Mouse (Mus musculus): ENCODE results near the gene Prickle1.

Gene Prickle1

DNA sequence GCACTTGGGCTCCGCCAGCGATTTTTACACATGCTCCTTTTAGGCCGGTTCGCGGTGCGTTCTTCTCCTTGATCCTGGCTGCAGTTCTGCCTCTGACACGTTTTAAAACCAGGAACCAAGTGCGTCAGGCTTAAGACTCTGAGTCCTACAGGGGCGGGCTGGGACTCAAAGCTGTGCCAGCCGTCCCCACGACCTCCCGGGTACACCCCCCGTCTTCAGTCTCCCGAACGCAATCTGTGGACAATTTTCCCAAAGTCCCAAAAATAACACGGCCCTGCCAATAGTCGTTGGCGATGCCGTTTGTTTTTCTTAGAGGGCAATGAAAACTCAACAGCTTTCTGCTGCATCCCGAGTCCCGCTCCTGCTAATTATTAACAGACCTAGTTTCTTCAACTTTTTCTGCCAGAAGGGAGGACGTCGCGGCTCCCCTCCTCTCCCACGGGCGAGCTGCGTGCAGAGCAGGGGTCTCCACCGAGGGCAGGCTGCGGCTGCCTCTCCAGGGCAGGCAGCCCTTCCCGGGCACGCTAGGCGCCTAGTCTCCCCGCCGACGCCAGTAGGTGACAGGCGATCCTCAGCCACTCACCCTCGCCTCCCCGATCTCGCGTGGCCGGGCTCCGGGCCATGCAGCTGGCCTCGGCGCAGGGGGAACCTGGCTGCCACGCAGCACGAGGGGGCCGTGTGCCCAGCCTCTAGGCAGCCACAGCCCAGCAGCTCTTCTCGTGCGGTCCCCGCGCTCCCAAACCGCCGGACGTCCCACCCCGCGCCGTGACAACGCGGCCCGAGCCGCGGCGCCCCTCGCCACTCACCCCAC, 598 bp downstream of the Prickle1 start:
- in situ Hi-C loops (cut with MboI; ENCODE audit: unreplicated experiment in 2 of 2): no loop called here

DNA sequence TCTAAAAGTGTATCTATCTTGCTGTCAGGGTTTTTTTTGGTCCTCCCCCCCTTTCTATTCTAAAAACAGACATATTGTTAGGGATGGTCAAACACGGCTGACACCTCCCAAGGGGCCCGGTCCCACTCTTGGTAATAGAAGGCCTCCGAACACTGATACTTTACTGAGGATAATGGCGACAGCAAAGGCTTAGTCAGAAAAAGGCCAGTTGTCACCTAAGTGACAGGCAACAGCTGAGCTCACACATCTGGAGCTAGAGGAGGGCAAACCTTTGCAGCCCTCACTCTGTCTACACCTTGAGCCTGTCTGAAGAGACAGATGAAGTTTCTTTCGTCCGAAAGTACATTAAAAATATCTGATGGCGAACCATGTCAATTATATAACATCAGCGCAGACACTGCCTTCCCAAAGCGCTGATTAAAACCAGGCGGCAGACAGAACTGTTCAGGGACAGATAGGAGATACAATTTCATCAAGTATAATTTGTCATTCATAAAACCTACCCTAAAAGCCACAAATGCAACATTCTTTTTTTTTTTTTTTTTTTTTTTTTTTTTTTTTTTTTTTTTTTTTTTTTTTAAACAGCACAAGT, 1.3 kb downstream of the Prickle1 start:
- in situ Hi-C loops (cut with MboI; ENCODE audit: unreplicated experiment in 2 of 2): no loop called here

DNA sequence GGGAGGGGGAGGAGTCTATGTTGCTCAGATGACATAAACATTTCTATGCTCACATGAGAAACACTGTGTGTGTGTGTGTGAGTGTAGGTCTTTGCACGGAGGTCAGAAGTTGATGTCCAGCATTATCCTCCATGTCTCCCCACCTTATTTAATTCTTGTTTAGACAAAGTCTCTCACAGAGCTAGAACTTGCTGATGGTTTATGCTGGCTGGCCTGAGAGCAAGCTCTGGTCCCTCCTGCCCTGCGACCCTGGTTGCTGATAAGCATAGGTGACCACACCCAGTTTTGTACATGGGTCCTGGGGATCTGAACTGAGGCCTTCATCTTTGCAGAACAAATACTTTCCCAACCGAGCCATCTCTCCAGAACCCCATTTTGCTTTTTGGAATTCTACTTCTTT, 3.1 kb downstream of the Prickle1 start:
- in situ Hi-C loops (cut with MboI; ENCODE audit: unreplicated experiment in 2 of 2): no loop called here

DNA sequence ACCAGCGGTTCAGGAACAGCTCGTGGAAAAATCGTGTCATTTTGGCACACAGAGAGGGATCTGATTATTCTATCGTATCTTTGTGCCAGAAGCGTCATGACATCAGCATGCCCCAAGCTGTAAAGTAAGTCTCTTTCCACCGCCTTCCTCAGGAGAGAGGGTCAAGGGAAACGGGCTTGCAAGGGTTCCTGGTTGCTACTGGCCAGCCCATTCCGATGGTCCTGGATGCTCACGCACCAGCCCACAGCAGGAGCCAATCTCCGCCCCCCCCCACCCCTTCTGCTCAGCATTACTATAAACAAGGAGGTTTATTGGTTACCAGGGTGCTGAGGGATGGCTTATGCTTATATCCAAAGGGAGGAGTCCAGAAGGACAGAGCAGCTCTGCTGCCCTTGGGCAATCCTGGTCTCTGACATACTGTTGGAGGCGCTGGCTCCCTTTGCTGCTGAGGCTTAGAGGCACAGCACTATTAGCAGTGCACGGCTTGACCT, 3.8 kb downstream of the Prickle1 start:
- in situ Hi-C loops (cut with MboI; ENCODE audit: unreplicated experiment in 2 of 2): no loop called here

DNA sequence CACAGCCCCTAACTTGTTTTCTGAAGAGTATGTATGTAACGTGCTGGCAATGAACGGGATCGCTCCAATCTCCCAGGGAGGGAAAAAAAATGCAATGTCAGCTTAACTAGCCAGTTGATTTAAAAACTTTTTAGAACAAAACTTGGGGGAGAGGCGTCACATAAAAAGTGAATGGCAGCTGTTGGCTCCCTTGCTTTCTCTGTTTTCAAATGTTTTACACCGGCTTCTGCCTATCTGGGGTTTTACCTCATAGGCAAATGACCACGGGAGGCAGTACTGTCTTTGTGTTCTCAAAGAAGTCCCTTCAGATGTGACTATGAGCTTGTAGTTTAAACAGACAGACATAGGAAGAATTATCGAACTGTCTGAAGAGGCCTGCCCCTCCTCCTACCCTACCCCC, 4.3 kb downstream of the Prickle1 start:
- in situ Hi-C loops (cut with MboI; ENCODE audit: unreplicated experiment in 2 of 2): no loop called here

DNA sequence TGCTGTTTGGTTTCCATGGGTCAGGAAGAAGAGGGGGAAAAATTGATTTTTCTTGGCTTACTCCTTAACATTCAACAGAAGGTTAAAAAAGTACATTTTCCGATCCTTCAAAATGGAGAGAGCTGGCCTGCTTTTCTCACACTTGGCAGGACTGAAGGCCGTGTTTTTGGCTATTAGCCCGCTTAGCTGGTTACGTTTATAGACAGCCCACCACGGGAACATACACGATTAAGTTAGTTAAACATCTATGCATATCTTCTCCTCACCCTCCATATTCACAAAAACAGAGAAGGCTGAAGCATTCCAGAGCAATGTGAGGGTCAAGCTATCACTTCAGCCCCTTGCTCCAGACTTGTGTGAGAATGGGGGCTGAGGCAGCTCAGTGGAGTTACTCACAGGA, 7.3 kb downstream of the Prickle1 start:
- in situ Hi-C loops (cut with MboI; ENCODE audit: unreplicated experiment in 2 of 2): loop anchor here in 1 of 2 experiments (10.0 kb wide), 1 partner anchor 214 kb away; no protein-coding TSS in a partner anchor

DNA sequence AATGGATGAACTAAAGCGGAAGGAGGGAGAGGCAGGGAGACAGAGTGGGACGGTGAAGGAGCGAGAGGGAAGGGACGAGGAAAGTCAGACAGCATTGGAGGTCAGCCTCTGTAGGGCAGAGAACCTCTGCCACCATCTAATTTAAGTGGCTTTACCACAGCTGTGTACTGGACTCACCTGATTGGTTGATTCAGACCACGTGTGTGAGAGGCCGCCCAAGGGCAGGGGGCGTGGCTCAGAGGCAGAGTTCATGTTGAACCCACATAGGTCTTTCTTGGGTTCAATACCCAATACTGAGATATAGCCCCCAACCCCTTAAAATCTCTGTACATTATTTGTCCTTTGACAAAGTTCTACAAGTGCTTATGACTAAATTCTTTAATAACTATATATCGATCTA, 8.0 kb downstream of the Prickle1 start:
- in situ Hi-C loops (cut with MboI; ENCODE audit: unreplicated experiment in 2 of 2): loop anchor here in 1 of 2 experiments (10.0 kb wide), 1 partner anchor 213 kb away; no protein-coding TSS in a partner anchor

DNA sequence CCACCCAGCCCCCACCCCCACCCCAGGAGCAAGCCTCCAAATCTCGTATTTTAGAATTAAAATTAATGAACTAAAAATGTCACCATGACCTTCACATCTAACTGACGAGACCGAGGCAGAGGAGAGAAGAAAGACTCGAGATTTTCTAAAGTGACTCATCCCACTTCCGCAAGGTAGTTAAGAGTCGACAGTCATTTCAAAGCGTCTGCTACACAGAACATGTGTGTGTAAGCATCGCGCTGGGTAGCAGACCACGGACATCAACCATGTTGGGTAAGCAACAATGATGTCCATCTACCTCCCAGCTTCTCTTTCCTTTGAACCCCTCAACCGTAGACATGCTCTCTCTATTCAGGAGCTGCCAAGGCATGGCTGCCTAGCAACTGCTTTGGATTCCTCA, 12.6 kb downstream of the Prickle1 start:
- in situ Hi-C loops (cut with MboI; ENCODE audit: unreplicated experiment in 2 of 2): loop anchor here in 1 of 2 experiments (10.0 kb wide), 1 partner anchor 208 kb away; no protein-coding TSS in a partner anchor

DNA sequence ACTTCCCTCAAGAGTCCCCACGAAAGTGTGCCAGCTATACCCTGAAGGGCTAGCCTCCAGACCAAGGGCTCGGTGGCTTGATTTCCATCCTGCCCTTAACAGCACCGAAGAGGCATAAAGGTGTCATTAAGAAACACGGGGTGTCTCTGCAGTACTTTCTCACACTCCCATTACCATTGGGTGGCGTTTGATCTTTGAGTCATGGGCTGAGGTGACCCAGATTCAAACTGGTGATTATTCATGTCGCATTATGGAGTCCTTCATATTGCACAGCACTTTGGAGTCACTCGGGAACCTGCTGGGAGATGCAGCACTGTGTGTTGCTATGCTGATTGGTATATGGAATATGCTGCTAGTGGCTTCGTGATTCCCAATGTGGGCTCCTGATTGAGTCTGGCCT, 14.0 kb downstream of the Prickle1 start:
- in situ Hi-C loops (cut with MboI; ENCODE audit: unreplicated experiment in 2 of 2): loop anchor here in 1 of 2 experiments (10.0 kb wide), 1 partner anchor 207 kb away; no protein-coding TSS in a partner anchor

DNA sequence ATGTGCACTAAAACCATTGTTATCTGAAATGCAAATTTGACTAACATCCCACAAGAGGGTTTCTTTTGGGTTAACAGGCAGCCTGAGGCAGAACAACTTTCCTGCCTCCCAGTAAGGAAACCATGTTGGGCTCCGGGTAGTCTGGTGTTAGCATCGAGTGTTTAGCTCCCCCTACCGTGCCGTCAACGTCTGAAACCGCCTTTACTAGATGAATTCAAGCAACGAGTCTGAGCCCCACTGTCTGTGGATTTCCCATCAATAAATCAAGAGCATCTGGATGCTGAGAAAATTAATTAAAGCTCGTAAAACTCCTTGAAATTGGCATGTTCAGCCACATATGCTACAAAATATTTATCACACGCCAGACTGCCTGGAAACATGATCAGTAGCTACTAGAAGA, 15.8 kb downstream of the Prickle1 start:
- in situ Hi-C loops (cut with MboI; ENCODE audit: unreplicated experiment in 2 of 2): loop anchor here (10.0 kb wide), 4 partner anchors 135 to 1305 kb away; no protein-coding TSS in a partner anchor

DNA sequence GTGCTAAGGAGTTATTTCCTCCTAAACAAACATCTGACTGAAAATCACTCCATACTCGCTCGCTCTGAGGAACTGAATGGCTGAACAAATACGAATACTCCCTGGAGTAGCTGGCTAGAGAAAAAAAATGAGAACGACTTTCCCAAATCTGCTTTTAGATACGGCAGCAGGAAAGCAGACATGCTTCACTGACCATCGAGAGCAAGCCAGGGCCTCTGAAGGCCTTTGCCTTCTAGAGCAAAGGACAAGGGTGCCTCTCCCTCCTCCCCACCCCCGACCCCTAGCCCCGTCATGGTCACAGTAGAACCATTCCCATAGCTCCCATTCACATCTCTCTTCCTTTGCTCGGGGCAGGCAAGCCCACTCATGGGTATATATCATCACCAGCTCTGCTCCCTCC, 16.6 kb downstream of the Prickle1 start:
- in situ Hi-C loops (cut with MboI; ENCODE audit: unreplicated experiment in 2 of 2): loop anchor here (10.0 kb wide), 3 partner anchors 134 to 1304 kb away; no protein-coding TSS in a partner anchor

DNA sequence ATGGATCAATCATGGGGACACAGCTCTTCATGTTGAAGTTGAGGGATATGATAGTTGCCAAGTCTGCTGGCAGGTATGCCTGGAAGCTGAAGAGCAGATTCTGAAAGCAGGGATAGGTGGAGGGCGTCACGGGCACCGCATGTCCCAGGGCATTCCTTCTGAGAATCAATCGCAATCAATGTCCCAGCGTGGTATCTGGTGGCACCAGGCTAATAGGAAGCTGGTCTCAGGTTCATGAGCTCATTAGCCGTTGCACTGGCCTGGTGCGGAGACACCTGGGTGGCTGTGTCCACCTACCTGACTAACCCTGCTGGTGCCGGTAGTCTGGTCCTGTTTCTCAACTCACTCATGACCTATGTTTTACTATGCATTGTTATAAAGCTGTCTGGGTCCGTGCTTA, 19.3 kb downstream of the Prickle1 start:
- in situ Hi-C loops (cut with MboI; ENCODE audit: unreplicated experiment in 2 of 2): loop anchor here (10.0 kb wide), 3 partner anchors 132 to 1302 kb away; no protein-coding TSS in a partner anchor

DNA sequence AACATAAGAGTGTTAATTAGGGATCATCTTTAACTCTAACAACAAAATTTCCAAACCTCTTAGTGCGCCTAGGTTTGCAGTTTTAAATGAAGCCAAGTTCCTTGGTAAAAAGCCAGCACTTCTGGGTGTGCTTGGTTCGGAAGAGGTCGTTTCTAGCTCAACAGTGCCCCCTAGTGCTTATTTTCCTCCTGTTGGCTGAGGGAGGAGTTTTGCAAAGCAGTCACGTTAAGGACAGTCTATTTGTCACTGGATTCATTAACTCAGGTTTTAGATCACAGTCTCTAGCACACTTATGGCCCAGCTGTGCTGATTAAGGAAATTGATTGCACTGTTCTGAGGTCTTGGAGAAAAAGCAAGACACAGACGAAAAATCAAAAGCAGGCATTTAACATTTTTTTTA, 19.8 kb downstream of the Prickle1 start:
- in situ Hi-C loops (cut with MboI; ENCODE audit: unreplicated experiment in 2 of 2): loop anchor here (10.0 kb wide), 3 partner anchors 131 to 1301 kb away; no protein-coding TSS in a partner anchor

DNA sequence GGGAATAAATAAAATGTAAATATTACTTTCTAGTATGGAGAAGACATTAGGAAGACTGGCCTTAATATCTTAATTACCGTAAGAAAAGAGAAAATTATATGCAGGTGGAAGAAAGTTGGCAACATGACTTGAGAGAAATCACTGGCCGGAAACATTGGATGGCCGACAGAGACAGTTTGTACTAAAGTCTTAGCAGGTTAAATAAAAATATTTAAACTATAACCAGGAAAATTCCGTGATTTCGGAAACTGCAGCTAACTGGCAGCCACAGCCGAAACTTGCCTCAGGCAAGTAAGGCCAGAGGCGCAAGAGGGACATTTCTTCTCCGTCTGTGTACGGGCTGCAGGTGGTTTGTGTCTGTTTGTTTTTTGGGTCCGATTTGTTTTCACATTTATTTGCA, 22.8 kb downstream of the Prickle1 start:
- in situ Hi-C loops (cut with MboI; ENCODE audit: unreplicated experiment in 2 of 2): loop anchor here (10.0 kb wide), 3 partner anchors 128 to 1298 kb away; no protein-coding TSS in a partner anchor

DNA sequence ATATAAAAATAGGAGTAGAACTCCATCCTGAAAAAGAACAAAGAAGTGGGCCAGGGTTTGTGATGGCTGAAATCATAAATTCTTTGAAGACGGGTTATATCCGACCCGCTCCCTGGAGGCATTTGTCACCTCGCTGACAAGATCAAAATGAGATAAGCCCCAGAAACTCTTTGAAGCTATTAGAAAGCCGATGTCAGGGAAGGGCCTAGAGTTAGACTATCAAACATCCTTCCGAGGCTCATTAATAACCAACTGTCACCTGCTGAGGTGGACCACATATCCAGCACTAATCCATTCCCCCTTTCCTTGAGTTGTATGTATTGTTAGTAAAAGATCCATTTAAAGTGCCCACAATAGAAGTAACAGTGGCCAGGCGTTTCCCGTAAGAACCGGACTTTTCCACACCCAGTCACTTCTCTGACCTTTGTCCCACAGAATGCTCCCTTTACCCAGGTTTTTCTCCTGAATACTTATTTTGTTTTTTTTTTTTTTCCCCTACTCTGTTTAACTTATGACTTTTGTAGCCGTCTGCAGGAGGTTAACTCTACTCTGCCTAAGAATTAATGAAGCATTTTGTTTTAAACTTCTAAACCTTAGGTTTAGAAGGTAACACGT, 24.7 kb downstream of the Prickle1 start:
- in situ Hi-C loops (cut with MboI; ENCODE audit: unreplicated experiment in 2 of 2): loop anchor here (10.0 kb wide), 3 partner anchors 126 to 1296 kb away; no protein-coding TSS in a partner anchor

DNA sequence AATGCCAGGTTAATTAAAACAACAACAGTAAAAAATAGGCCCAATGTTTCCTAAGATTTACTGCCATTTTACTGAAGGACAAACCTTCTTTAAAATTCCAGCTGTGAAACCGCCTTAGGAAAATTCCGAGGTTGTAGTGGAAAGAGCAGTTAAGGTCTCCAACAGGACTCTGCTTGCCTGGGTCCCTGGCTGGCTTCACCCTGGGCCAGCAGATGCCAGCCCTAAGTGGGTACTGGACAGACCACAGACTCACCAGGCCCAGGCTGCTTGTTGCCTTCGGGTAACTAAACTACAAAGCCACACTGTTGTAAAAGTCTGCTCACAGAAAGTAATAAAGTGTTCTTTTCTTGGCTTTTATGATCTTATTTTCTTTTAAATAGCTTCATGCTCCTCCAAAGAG, 26.8 kb downstream of the Prickle1 start:
- in situ Hi-C loops (cut with MboI; ENCODE audit: unreplicated experiment in 2 of 2): no loop called here

DNA sequence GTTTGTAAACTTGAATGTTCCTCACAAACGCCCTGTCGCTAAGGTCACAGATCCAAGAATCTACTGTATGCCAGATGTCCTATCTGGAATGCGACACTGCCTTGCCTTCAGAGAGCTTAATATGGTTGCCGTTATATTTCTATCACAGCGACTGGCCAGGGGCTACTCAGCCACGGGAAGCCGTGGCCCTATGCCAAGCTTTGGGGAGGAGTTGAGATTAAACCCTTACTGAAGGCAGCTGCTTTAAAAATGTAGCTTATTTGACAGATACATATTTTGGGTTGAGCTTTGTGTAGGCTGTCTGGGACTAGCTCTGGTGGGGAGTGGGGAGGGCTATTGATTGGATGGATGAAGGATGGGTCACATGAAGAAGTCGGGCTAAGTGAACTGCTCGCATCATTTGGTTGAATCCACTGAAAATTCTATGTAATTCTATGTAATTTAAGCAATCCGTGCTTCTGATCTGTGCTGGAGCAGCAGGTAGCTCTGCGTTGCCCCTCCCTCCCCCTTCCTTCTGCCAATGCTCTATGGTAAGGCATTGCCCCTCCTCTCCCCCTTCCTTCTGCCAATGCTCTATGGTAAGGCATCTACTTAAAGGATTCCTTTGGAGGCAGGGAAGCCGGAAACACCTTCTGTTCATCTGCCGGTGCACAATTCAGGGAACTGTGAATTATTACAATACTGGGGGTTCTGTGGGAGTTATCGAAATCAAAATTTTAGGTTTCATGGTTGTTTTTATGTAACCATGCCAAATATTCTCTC, 28.0 kb downstream of the Prickle1 start:
- in situ Hi-C loops (cut with MboI; ENCODE audit: unreplicated experiment in 2 of 2): no loop called here

DNA sequence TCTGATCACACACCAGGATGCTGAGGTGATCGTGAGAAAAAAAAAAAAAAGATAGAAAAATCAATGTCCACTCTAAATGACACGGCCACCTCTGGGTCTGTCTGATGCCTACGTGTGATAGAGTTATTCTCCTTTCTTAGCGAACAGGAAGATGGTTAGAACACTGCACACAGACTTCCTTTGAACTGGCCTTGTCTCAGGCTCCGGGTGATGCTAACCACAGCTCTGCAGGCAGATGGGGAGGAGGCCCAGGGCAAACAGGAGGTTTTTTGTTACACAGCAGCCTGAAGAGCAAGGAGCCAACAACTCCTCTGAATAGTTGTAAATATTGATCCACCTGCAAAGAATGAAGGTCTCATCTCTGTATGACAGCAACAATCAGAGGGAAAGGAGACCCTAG, 32.2 kb downstream of the Prickle1 start:
- in situ Hi-C loops (cut with MboI; ENCODE audit: unreplicated experiment in 2 of 2): no loop called here

DNA sequence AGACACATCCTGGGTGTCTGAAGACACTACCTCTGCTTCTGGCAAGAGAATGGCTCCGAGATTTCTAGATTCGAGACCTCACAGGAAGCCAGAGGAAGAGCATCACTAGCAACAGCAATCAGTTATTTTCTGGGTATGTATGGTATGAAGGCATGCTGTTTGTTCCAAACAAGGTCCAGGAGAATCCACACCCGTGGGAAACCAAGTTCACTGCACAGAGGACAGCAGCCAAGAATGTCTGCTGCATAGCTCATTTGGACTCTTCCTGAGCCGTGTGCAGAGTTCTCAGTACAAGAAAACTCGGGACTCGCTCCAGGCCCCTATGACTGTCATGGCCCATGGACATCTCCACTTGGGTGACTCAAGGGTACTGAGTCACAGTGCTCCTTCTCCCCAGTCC, 34.2 kb downstream of the Prickle1 start:
- in situ Hi-C loops (cut with MboI; ENCODE audit: unreplicated experiment in 2 of 2): no loop called here

DNA sequence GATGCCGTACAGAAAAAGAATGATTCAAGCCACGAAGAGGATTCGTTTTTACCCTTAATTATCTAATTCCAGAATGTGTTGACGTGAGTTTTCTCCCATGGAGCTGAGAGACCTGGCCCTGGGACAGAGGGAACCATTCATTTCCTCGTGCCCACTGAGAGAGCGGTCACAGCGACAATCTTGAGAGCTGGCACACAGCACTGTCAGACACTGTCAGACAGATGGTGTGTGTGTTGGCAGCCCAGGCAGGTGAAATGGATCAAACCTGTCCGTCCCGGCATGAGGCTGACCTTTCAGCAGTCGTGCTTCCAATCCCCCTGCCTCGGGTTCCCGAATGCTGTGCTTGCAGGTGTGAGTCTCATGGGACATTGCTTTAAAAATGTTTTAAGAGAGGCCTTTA, 37.3 kb downstream of the Prickle1 start:
- in situ Hi-C loops (cut with MboI; ENCODE audit: unreplicated experiment in 2 of 2): no loop called here
